Mouse (Mus musculus) megakaryocyte progenitor cell, adult 5-6 weeks (primary cell): ENCODE data around the gene Arrdc3. TPM values are rescaled to one million over a fixed set of nuclear protein-coding genes. Genes with fewer than 3 reads are reported as not detected.

ENCODE experiments used
- ATAC-seq: replicated peaks from 2 replicates; pipeline ENCODE4 v1.8.0; 2016; ENCODE audit warnings: mild to moderate bottlenecking, moderate TSS enrichment, inconsistent platforms; ENCODE audit not compliant: poor library complexity
- total RNA-seq, 2 experiments: library from RNA; stranded (forward) in 1 of 2; stranded (reverse) in 1 of 2; fragments of 157-497, 149-512 nt in 1 of 2; fragments of 200-1000 nt in 1 of 2; gene quantifications; 2 replicates each; pipeline versions ENCODE4 v1.2.3 to v1.2.4; 2015 to 2017

Gene Arrdc3
- total RNA-seq, 2 experiments from 2014 or later, result 28.3 to 30.9 TPM

DNA sequence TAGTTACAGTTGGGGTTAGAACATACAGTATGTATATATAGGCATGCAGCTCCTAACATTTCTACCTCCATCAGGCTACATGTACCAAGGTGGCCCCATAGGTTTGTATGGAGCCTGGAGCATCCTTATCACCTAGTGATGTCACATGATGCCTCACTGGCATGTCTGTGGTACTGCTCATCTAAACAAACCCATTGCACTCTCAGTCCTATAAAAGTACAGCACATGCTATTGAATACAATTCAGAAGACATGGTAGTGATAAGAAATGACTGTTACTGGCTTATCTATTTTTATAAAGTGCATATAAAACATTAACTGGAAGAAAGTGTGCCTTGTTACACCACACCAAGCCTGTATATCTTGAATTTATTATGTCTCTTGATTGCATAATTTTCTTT is 30.2 kb downstream of the Arrdc3 start:
- ATAC-seq, result peak; percentile 54

DNA sequence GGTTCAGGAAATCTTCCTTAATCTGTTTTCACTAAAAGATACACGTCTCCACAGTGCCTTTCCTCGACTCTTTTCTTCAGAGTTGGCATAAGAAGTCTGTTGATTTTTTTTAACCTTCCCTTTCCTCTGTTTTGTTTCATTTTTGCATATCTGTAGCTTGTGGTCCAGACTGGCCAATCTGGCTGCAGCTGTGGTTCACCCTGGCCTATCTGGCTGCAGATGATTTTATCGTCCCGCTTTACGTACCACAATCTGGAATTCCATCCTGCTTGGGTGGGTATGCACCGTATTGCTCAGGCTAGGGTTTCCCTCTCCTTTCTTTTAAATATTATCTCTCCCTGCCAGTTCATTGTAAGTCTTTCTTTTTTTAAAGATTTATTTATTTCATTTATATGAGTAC is 37.8 kb downstream of the Arrdc3 start:
- peak; percentile 73 for ATAC-seq

DNA sequence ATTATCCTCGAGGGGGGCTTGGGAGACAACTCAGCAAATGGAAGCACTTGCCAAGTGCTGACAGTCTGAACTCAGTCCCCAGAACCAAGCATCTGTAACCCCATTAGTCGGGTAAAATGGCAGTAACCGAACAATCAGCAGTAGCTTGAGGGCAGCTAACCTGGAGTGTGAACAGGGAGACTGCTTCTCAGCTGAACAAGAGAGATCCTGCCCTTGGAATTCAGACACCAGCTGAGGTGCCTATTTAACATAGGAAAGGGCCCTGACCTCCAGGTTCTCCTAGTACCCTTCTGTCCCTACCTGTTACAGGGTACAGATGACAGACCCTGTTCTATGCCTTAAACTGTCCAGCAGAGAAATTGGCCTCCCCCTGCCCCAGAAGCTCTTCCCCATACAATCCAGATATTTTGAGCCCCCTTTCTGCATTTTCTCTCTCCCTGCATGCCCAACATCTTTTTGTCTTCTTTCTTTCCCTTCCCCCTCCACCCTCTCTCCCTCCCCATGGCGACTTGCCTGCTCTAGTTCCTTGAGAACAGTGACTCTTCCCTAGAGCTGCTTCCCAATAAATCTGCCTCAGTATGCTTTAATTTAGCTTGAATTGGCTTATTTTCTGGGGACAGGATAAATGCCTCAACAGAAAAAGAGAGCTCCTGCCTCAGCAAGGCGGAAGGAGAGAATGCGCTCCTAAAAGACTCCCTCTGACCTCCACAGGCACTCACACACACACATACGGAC is 38.6 kb downstream of the Arrdc3 start:
- ATAC-seq, result no peak

DNA sequence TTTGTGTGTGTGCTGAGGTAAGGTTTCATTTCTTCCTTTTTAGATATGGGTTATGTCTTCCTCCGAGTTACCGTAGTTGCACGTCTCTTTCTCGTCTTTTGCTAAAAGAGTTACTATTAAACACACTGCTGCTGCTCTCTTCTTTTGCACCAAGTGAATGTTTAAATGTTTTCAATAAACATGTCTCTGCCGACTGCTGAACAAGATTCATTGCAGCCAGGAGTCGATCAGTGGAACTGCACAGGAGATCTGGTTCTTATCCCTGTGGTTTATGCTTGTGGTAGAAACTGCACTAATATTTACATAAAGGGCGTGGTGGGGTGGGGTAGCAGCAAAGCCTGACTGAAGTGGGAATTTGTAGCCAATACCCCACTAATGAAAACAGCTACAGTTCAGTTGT is 45.0 kb downstream of the Arrdc3 start:
- ATAC-seq, result peak; percentile 63

DNA sequence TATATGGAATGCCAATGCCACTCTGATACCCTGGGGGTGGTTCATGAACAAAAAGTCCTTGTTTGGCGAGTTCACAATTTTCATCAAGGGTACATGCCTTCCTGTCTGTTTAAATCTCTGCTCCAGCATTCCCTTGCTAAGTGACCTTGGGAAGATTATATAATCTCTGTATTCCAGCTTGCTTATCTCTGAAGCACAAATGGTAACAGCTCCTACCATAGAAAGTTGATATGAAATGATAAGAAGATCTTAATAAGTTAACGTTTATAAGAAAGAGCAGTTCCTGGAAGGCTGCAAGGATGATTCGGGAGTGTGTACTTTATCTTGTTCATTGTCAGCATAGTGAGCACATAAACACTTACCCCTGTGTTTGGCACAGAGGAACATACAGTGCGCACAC is 46.8 kb downstream of the Arrdc3 start:
- ATAC-seq, result no peak

DNA sequence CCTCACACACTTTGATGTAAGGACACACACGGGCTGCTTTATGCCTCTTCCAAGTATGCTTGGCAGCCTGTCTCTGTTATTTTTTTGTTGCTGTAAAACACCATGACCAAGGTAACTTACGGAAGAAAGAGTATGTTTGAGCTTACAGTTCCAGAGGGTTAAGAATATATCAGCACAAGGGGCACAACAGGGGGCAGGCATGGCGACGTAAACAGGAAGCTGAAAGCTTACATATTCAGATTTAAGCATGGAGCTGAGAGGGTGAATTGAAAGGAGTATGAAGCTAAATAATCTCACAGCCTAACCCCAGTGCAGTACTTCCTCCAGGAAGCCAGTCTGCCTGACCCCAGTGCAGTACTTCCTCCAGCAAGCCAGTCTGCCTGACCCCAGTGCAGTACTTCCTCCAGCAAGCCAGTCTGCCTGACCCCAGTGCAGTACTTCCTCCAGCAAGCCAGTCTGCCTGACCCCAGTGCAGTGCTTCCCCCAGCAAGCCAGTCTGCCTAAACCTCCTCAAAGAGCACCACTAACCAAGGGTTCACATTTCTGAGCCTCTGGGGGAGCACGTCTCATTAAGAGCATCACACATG is 49.7 kb downstream of the Arrdc3 start:
- ATAC-seq, result peak; percentile 96

DNA sequence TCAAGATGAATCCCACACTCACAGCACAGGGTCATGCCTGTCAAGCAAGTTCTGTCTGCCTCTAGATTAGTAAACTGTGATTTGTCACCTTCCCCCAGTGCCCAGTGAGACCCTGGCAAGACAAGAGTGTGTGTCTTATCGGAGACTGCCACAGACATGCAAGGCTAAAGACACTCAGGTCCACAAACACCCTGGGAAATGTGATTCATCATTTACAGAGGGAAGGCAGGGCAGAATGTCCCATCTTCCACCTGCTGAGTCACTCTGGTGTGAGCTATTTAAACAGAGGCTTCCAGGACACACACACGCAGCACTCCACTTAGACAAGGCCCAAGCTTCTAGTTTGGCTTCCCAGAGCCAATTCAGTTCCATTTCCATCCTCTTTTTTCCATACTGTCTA is 53.2 kb downstream of the Arrdc3 start:
- ATAC-seq, result no peak

DNA sequence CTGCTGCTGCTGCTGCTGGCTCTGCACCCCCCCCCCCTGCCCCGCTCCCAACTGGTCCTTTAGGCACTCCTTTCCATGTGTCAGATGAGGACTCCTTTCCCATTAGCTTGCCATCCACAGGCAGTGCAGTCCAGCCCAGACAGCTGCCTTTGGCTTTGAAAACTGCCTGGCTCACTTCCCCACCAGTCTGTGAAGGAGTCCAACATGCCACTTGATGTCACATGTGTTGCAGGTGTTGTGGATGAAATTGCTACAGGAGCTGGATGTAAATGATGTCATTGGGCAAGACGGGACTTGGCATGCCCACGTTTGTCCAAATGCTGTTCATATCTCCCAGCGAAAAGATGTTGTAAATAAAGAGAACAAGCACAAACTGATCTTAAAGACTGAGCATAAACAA is 56.0 kb downstream of the Arrdc3 start:
- ATAC-seq, result peak; percentile 20

DNA sequence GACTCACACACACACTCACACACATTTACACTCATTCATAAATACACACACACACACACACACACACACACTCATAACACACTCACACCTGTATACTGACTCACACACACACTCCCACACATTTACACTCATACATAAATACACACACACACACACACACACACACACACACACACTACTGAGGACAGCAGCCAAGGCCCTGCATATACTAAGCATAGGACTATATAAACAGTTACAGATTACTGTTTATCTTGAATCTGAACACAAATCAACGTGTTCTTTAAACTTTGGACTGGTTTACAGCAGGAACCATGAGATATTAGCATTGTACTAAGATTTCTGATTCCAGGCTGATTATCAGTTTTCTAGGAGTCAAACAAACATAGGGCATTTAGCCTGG is 56.7 kb downstream of the Arrdc3 start:
- no peak for ATAC-seq

DNA sequence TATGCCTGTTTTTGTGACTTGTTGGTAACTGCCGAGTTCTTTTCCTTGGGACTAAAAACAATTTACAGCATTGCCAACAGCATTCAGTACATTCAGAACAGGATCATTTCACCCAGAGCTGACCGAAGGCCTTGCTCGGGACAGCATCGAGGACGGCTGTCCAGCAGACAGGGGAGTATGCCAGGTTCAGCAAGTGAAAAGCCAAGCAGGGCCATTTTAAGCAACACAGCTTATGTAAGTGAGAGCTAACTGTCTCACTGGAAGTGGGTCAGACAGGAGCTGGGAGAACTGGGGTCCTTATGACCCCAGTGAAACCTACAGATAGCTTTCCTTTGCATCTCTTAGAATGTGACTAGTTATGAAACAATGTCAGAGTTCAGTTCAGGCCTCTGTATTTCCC is 57.2 kb downstream of the Arrdc3 start:
- peak; percentile 2; the same call in 1 of the 2 replicates for ATAC-seq

DNA sequence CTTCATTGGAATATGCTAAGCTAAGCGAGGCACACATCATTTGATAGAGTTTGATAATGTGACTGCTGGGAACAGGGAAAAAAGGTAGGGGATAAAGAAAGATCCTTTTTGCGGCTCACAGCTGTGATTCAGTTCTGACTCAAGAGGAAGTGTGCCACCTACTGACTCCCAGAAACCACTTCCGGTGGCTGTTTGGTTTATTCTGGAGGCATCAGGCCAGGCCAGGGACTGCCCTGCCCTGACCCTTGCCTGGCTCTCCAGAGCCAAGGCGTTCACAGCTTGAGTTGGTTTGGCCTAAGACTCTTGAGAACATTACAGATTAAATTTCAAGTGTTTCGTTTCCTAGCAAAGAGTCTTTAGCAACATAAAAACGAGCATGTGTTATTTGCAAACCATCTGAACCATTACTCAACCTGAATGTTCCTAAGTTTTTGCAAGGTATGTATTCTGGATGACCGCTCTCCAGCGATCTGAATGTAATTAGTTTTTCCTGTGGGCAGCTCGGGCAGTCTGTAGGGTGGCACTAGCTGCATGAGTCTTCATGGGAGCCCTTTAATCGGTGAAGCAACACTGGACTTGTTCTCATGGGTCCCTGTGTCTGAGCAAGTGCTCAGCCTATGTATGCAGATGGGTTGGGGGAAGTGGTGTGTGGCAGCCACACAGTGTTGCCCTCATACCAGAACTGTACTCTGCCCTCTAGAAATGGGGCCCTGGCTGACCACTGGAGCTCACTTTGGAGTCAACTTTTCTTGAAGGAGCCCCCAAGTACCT is 57.9 kb downstream of the Arrdc3 start:
- peak; percentile 86 for ATAC-seq

DNA sequence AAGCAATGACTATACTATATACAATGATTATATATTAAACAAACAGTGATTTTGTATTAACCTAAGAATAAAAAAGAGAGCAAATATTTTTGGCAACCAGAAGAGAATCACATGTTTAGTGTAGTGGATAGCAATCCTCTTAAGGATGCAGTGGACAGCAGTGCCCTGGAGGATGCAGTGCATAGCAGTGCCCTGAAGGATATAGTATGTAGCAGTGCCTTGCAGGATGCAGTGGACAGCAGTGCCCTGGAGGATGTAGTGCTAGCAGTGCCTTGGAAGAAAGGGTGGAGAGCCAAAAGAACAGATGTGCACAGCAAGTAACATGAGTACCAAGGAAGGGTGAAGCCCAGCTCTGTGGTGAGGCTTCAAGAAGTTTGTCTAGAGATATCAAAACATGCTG is 61.3 kb downstream of the Arrdc3 start:
- no peak for ATAC-seq
